Mouse (Mus musculus) right cerebral cortex, postnatal 10 days (tissue): ENCODE measurements around the gene Mtch2.
"Not testable (repeated sequence)": the region's sequence is repeated elsewhere in the genome, so short reads cannot be mapped to it uniquely, and the experiment has no call there.

Experiments used
- DNase-seq, 2 experiments: peaks; one replicate each; pipeline ENCODE4 v3.0.0; 2021; ENCODE audit warnings: low spot score in 2 of 2

The Mtch2 gene

DNA sequence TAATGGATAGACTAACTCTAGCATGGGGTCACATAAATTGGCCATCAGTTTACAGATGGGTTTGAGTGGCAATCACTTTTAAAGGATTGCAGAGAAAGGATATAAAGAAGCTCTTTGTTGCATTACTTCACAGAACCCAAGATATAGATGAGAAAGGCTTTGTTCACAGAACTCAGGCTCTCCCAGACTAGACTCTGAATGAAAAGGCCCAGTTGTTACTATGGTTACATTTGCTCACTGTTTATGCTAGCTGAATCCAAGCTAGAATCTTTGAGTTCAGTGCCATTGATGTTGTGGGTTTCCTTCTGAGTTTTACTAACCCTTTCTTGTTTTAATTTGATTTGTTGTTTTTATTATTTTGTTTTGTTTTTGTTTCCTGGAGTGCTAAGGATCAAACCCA lies 17.2 kb downstream of the Mtch2 start:
- DNase-seq, result no peak

DNA sequence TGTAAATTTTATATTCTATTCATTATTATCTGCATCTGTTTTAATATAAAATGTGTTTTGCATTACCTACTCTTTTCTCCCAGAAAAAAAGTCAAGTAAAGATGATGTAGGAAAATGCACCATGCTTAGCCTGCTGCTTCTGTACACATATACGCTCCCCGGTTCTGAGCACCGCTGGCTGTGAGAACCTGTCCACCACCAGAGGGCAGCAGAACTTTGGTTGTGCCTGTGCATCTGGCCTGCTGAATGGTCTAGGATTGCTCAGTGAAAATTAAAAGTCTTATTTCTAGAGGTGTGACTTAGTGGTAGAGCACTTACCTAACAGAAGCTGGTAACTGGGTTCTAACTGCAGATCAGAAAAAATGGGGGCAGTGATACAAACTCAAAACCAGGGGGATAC lies 19.6 kb downstream of the Mtch2 start:
- DNase-seq, result peak; percentile 91 to 93

DNA sequence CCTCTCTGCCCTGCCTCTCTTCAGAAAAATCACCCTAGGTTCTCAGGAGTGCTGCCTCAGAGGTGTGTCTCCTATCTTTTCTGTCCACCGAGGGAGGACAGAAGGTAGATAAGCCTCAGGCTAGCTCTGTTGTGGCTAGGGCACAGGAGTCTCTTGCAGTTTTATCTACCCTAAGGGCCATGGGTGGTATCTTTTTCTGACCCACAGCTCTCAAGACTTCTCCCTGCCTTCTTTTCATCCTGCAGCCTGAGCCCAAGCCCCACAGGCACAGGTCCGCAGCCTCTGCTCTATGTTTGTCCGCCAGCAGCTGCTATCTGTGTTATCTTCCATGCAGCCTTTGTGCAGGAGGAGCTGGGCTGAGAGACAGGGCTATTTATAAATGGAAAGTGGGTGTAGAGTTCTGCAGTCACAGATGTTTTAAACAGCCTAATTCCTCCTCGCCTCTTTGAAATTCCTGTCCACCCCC lies 23.2 kb downstream of the Mtch2 start:
- peak; percentile 66 to 76 for DNase-seq

DNA sequence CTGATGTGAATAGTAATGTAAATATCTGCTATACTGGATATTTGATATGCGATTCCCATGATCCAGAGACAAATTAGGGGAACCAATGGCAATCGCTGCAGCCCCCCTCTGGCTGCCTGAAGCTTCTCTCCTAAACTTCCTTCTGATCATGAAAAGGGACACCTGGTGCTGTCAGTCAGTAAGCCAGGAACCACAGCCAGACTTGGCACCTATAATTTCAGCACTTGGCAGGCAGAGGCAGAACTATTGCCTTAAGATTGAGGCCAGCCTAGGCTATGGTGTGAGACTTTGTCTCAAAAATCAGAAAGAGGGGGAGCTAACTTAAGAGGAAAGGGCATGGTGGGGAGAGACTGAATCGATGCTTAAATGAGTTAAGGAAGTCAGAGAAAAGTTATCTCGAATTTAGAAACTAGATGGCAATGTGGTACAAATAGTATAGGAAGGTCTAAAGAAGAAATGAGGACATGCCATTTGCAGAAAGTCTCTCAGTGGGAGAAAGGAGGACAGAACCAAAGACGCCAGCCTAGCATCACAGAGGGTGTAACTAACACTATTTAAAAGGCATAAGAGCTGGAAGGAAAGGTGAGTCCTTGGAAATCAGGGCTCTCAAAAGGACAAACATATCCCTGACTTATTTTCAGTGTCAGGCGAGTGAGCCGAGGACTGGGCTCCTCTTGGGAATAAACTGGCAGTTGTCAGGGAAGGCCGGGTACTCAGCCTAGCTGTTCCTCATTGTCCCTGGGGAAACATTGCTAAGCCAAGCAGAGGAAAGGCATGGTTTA lies 24.4 kb downstream of the Mtch2 start:
- peak; percentile 54 to 70 for DNase-seq

DNA sequence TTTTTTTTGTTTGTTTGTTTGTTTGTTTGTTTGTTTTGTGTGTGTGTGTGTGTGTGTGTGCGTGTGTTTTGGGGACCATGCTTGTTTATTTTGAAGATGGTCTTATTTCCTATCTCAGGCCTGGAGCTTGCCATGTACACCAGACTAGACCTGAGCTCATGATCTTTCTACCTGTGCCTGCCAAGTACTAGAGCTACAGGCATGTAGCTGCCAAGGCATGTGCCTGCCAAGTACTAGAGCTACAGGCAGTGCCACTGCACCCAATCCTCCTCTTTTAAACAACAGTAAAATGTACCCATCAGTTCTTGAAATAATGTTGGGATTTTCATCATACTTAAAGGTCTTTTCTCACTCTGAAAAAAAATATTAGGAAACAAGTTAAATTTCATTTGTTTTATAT lies 27.1 kb downstream of the Mtch2 start:
- no peak for DNase-seq

DNA sequence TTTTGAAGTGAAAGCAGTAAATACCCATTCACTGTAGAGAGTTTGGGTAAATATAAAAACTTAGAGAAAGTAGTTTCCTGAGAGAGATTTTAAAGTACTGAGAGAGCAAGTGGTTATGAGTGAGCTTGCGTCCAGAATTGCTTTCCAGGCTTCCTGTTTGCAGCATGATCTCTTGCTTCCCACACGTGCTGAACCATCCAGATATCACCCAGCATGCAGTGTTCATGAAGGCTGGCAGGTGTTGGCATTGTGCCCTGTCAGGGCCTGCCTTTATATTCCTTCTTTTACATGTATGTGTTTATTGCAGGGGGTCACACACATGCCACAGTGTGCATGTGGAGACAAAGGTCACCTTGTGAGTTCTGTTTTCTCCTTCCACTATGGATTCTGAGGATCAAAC lies 28.3 kb downstream of the Mtch2 start:
- peak in 1 of 2 experiments; percentile 38 for DNase-seq

DNA sequence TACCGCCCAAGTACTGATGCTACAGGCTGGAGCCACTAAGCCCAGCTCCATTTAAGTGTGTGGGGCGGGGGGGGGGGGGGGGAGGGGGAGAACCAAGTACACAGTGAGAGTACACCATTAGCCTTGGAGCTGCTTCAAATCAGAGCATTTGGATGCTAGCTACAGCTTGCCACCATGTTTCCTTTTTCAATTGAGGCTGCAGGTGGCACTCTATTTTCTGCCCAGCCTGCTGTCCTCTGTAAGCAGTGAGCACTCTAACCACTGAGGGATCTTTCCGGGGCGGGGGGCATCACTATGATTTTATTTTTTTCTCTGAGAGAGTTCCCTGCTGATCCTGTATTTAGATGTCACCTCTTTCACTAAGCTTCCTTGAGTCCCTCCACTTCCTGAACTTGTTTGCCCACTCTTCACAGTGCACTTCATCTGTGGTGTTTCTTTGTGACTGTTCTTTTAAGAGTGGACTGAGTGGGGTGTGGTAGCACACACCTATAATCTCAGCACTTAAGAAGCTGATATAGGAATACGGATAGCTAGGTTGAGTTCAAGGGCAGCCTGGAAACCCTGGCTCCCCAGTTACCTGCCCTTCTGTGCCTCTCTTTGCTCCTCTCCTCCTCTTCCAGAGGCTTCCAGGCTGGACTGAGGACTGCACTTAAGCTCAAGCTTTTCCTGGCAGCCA lies 30.8 kb downstream of the Mtch2 start:
- peak in 1 of 2 experiments; percentile 63 for DNase-seq

DNA sequence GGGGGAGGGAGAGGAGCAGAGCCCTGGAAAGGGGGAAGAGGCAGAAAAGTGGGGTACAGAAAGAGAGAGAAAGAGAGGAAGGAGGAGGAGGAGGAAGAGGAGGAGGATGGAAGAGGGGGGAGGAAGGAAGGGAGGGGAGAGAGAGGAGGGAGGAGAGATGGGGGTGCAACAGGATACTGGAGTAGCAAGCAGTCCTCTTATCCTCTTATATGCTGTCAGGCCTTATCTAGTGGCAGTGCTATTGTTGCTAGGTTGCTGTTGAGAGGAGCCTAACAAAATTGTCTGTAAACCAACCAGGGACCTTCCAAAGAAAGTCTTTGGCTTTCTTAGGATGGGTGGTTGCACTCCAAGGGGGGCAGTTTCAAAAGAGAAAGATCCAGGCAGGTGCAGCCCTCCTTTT lies 32.5 kb downstream of the Mtch2 start:
- no peak for DNase-seq

DNA sequence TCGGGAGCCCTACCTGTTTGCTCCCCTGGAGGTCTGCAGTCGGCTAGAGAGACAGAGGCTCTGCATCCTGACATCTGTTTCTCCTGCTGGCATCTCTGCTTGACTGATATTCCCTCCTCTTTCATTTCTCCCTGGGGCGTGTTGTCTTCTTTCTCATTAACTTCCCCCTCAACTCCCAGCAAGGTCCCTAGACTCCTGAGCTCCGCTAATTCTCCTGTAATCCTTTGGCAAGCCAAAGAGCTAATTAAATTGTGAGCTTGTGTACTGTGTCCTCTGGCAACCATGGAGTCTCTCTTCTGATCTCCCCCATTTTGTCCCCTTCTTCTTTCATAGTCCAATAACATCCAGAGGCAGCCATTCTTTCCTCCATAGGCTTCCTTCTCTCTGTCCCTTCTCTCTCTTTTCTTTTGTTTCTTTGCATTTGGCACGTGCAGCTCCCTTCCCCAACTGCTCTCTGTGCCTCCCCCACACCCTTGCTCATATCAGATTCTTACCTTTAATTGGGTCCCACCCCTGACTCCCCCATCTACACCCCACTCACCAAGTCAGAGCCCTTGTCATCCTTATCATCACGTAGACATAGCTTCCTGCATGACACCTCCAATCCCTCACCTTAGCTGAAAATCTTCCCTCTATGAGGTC lies 33.3 kb downstream of the Mtch2 start:
- DNase-seq, result no peak

DNA sequence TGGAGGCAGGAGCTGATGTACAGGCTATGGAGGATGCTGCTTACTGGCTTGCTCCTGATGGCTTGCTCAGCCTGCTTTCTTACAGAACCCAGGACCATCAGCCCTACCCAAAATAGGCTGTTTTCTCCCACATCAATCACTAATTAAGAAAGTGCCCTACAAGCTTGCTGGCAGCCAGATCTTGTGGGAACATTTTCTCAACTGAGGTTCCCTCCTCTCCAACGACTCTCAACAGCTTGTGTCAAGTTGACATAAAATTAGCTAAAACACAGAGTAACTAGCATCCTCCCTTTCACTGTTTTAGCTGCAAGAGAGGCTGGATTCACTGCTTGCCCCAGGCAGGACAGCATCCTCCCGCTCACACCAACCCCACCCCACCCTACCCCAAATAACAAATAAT lies 34.9 kb downstream of the Mtch2 start:
- no peak for DNase-seq

DNA sequence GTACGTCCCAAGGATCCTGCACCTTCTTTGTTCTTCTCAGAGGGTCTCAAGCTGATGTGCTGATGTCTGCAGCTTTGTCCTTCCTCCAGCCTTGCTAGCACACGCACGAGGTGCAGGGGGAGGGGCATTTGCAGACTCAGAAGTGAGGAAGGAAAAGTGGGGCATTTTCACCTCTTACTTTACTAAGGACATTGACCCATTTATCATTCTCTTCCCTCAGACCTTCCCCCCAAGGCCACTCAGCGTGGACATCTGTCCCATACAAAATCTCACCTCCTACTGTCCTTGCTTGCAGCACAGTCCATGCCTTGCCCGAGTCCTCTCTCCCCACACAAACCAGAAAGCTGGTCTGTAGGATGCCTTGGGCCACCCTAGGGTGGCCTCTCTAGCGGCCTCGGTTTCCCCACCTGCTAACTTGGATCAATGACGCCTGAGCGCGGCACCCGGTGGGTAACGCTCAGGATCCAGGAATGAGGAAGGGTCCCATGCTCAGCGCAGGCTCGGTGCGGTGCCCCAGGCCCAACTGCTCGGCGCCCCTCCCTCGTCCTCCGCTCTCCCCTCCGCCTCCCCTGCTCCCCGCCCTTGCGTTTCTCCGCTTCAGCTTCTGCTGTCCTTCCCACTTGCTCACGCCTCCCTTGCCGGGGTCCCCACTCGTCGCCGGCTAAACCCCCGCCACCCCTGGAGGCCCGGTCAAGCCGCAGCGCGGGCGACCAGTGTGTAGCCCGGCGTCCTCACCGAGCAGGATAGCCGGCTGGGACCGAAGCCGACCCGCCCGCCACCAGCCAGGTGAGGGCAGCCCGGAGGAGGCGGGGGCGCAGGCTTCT lies 38.5 kb downstream of the Mtch2 start, which contains the start of gene C1qtnf4:
C1qtnf4 (plus strand) TSS at position 643 of the 824 bp plus-strand sequence.
- peak; percentile 77 to 79 for DNase-seq

DNA sequence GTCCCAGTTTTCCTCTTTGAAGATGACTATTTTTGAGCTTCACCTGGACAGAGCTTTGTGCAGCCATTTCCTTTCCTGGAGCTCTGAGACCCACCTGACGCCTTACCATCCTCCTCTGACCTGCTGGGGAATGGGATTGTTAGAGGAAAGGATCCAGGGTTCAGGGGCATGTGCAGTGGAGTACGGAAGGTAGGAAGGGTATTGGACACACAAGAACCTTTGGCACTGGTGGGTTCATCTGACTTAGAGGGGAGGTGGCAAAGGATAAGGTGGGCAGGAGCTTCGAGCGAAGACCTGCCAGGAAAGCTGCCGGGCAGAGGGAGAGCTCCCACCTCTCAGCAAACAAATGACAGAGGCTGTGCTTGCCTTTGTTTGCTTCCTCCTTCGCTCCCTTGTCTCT lies 39.5 kb downstream of the Mtch2 start:
- DNase-seq, result peak in 1 of 2 experiments; percentile 36

DNA sequence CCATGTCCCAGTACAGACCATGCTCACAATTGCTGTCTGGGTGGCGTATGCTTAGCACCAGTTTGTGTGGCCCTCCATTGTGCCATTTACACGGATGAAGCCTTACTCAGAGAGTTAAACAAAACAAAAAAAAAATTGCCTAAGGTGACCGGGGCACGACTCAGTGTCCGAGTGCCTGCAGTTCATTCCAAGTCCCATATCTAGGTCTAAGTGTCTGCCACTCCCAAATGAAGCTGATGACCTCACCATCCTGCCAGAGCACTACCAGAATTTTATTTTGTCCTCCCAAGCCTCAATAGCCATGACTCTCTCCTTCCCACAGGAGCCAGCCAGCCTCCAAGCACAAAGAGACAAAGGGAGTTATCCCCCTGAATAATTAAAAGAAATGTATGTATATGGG lies 40.7 kb downstream of the Mtch2 start:
- DNase-seq, result no peak

DNA sequence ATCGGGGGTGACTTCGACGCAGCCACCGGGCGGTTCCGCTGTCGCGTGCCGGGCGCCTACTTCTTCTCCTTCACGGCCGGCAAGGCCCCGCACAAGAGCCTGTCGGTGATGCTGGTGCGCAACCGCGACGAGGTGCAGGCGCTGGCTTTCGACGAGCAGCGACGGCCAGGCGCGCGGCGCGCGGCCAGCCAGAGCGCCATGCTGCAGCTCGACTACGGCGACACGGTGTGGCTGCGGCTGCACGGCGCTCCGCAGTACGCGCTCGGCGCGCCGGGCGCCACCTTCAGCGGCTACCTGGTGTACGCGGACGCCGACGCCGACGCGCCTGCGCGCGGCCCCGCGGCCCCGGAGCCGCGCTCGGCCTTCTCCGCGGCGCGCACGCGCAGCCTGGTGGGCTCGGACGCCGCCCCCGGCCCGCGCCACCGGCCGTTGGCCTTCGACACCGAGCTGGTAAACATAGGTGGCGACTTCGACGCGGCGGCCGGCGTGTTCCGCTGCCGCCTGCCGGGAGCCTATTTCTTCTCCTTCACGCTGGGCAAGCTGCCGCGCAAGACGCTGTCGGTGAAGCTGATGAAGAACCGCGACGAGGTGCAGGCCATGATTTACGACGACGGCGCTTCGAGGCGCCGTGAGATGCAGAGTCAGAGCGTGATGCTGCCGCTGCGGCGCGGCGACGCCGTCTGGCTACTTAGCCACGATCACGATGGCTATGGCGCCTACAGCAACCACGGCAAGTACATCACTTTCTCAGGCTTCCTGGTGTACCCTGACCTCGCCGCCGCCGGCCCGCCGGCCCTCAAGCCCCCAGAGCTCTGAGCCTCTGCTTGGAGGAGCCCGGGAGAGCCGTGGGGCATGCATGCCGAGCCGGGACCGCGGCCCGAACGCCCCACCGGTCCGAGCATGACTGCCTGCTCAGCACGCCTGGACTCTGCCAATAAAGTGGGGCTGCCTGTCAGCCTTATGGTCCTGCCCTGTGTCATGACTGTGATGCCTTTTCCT lies 42.9 kb downstream of the Mtch2 start:
- peak; percentile 63 to 70 for DNase-seq

DNA sequence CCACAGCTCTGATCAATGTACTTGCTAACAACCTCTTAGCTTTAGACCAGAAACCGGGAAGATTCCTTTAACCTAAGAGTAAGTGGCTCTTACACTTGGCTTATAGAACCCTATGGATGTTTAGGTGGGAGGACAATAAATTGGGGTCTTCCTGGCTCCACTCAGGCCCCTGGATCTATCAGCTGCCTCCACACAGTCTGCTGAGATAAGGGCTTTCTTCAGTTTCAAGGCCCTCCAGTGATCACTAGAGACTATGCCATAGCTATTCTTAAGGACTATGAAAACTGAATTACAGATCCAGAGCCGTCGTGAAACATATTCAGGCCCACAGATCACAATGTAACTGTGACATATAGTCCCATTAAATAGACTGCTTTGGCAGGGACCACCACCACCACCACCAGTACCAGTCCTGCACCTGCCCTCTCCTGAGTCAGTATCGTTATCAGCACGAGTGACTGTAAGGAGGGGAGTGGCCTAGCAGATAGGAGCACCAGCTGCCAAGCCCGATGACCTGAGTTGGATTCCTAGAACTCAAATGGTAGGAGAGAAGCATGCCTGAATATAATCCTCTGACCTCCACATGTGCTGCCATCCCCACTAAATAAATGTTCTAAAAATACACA lies 46.8 kb downstream of the Mtch2 start:
- DNase-seq, result no peak

DNA sequence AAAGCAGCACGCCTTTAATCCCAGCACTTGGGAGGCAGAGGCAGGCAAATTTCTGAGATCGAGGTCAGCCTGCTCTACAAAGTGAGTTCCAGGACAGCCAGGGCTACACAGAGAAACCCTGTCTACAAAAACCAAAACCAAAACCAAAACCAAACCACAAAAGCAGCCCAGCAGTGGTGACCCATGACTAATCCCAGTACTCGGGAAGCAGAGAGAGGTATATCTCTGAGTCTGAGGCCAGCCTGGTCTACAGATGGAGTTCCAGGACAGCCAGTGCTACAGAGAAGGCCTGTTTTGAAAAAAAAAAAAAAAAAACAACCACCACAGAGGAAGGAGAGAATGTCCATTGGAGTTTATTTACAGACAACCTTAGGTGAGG lies 47.3 kb downstream of the Mtch2 start:
- DNase-seq, result not testable (repeated sequence)

DNA sequence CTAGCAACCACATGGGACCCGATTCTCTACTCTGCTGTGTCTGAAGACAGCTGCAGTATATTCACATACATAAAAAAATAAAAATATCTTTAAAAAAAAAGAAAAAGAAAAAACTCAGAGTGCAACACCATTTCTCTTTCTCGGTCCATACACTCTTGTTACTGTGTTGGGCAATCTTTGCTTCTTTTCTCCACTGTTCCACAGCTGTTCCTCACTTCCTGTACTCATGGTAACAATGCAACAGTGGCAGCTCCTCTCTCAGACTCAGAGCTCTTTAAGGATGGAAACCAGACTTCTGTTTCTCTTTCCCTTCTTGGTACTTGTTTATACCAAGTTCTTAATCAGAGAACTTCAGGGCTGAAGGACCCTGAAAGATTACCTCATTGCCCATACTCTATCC lies 56.4 kb downstream of the Mtch2 start:
- no peak for DNase-seq

DNA sequence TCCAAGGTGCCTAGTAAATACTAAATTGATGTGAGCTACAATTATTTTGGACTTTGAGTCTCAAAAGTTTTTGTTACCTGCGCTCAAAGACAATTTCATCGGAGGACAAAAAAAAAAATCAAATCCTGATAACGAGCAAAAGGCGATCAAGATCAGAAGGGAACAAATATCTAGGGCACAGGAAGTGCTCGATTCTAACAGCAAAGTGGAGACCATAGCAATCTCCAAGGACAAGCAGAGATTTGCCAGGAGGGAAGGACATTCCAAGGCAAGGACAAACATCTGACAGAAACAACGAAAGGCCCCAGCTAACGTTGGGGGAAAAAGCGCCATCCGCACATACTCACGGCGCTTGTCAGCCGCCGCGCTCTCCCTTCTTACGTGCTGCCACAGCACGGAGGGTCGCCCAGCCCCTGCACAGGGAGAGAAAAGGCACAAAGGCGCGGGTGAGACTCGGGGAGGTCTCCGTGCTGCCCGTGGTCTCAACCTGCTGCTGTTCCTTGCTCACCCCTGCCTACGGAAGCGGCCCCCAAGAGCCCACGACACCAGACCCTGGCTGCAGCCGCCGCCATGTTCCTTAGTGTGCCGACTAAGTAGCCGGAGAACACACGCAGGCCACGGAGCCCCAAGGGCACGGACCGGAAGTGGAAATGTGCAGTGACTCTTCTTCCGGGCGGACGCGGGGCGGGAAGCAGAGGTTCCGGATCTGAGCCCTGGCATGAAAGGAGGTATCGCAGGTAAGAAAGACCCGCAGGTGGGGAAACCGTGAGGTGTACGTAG lies 57.3 kb downstream of the Mtch2 start, which contains the start of the genes Kbtbd4 and Ndufs3:
Kbtbd4 (plus strand) TSS at position 665 of the 780 bp plus-strand sequence.
Ndufs3 (minus strand) TSS at position 752 of the 780 bp plus-strand sequence.
- DNase-seq, result peak; percentile 92 to 93

DNA sequence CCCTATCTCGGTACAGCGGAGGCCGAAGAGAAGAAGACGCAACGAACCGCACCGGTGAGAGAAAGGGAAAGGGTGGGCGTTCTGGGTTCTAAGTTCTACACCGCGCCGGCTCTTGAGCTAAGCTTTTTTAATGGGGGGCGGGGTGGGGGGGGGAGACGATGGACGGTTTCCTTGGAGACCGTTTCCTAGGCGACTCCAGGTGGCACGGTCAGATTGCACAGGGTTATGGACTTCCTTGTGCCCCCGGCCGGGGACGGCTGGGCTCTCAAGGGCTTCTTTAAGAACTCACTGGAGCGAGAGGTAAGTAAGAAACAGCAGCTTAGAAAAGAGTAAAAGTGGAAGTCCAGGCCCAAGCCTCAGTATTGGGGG lies 57.9 kb downstream of the Mtch2 start:
- DNase-seq, result no peak
